Mouse (Mus musculus) cortical plate, adult 2 months (tissue): ENCODE results near the gene Gm49369.

ENCODE experiments used
- CTCF ChIP-seq: fragments of 200-500 bp; IDR thresholded peaks from 2 replicates; pipeline ENCODE4 v1.5.1; 2011; ENCODE audit warnings: mild to moderate bottlenecking, control low read depth, low read length; ENCODE audit not compliant: insufficient read depth; ENCODE audit errors: extremely low read depth
- POLR2A ChIP-seq: fragments of 200-500 bp; IDR thresholded peaks from 2 replicates; pipeline ENCODE4 v1.6.1; 2011; ENCODE audit warnings: mild to moderate bottlenecking, low read length, control low read depth; ENCODE audit not compliant: insufficient read depth; ENCODE audit errors: extremely low read depth

GRCm38 (mm10) chr7:142384306-142384705, 1.8 kb upstream of the Gm49369 start:
- TF ChIP-seq CTCF (no peak), POLR2A (no peak)
